Mouse (Mus musculus) adrenal gland (tissue): ENCODE results near the gene Mrps21.
"Not testable (repeated sequence)": the region's sequence is repeated elsewhere in the genome, so short reads cannot be mapped to it uniquely, and the experiment has no call there.

Experiments used
- intact Hi-C: fragments of 180-260 bp; cut with DNase I; formaldehyde crosslinking; loops from one replicate; pipeline ENCODE4 v1.15.1; 2025

Mrps21 gene

GRCm38 (mm10) chr3:95892066-95893052 lies 21.0 kb upstream of the Mrps21 start:
- intact Hi-C loops, result no loop called here

- intact Hi-C loops, result no loop called here
These were observed 20.1 kb upstream of the Mrps21 start, which contains the start of gene BC028528 for GRCm38 (mm10) chr3:95891211-95892065. Gene BC028528 (minus strand): TSS chr3:95892005.

- intact Hi-C loops, result loop anchor here (10.0 kb wide), 1 partner anchor 165 kb away; the partner anchor contains the start of gene Vps45
These were observed 18.3 kb upstream of the Mrps21 start for GRCm38 (mm10) chr3:95889664-95890063.

GRCm38 (mm10) chr3:95887596-95887995 lies 16.3 kb upstream of the Mrps21 start:
- intact Hi-C loops, result loop anchor here (10.0 kb wide), 1 partner anchor 167 kb away; the partner anchor contains the start of gene Vps45

- intact Hi-C loops, result loop anchor here (10.0 kb wide), 1 partner anchor 170 kb away; the partner anchor contains the start of gene Vps45
These were observed 13.1 kb upstream of the Mrps21 start for GRCm38 (mm10) chr3:95884400-95884799.

- intact Hi-C loops, result loop anchor here (1.0 to 10.0 kb wide), 2 partner anchors 23 to 172 kb away; partner anchors contain the start of gene Vps45
These were observed 11.6 kb upstream of the Mrps21 start for GRCm38 (mm10) chr3:95882816-95883425.

GRCm38 (mm10) chr3:95881979-95882815 lies 10.9 kb upstream of the Mrps21 start, which contains the start of gene Ciart:
Gene Ciart (minus strand): TSS chr3:95882251.
- intact Hi-C loops, result loop anchor here (10.0 kb wide), 1 partner anchor 173 kb away; the partner anchor contains the start of gene Vps45

GRCm38 (mm10) chr3:95879063-95879462 lies 7.7 kb upstream of the Mrps21 start:
- intact Hi-C loops, result loop anchor here (10.0 kb wide), 1 partner anchor 276 kb away; no protein-coding TSS in a partner anchor

- intact Hi-C loops, result loop anchor here (10.0 kb wide), 1 partner anchor 283 kb away; no protein-coding TSS in a partner anchor
These were observed 729 bp upstream of the Mrps21 start for GRCm38 (mm10) chr3:95872048-95872447.

- intact Hi-C loops, result loop anchor here (10.0 kb wide), 1 partner anchor 284 kb away; no protein-coding TSS in a partner anchor
These were observed 343 bp downstream of the Mrps21 start for GRCm38 (mm10) chr3:95870976-95871375.

- intact Hi-C loops, result no loop called here
These were observed 3.9 kb downstream of the Mrps21 start for GRCm38 (mm10) chr3:95867408-95867807.

- intact Hi-C loops, result no loop called here
These were observed 5.2 kb downstream of the Mrps21 start for GRCm38 (mm10) chr3:95866071-95866470.

GRCm38 (mm10) chr3:95865571-95865970 lies 5.7 kb downstream of the Mrps21 start:
- intact Hi-C loops, result no loop called here

- intact Hi-C loops, result no loop called here
These were observed 6.3 kb downstream of the Mrps21 start for GRCm38 (mm10) chr3:95865050-95865449.

- intact Hi-C loops, result loop anchor here (5.0 kb wide), 1 partner anchor 44 kb away; no protein-coding TSS in a partner anchor
These were observed 7.7 kb downstream of the Mrps21 start for GRCm38 (mm10) chr3:95863578-95863977.

GRCm38 (mm10) chr3:95861796-95862195 lies 9.5 kb downstream of the Mrps21 start:
- intact Hi-C loops, result loop anchor here (5.0 kb wide), 1 partner anchor 46 kb away; no protein-coding TSS in a partner anchor

GRCm38 (mm10) chr3:95861216-95861615 lies 10.1 kb downstream of the Mrps21 start:
- intact Hi-C loops, result loop anchor here (5.0 kb wide), 1 partner anchor 46 kb away; no protein-coding TSS in a partner anchor

- intact Hi-C loops, result loop anchor here (5.0 kb wide), 1 partner anchor 47 kb away; no protein-coding TSS in a partner anchor
These were observed 11.0 kb downstream of the Mrps21 start for GRCm38 (mm10) chr3:95860323-95860722.

GRCm38 (mm10) chr3:95858278-95858677 lies 13.0 kb downstream of the Mrps21 start:
- intact Hi-C loops, result not testable (repeated sequence)
